Mouse (Mus musculus): Measurements from ENCODE around the gene Fam19a1.

GRCm38 (mm10) chr6:96258651-96259050 is 145.7 kb downstream of the Fam19a1 start:
- no peak for TF ChIP-seq POLR2A (IDR thresholded peaks at IDR 0.05; ENCODE audit: insufficient read depth, low read depth, low read length)
- no peak for TF ChIP-seq CTCF (IDR thresholded peaks at IDR 0.05; ENCODE audit: insufficient read depth, low read depth, low read length)

Data from olfactory bulb, adult 2 months (tissue).